Mouse (Mus musculus): ENCODE data around the gene Lrrc51. TPM values are rescaled to one million over a fixed set of nuclear protein-coding genes. Genes with fewer than 3 reads are reported as not detected.

Gene Lrrc51
- total and polyA plus RNA-seq, 3 experiments, result 0.65 to 17.7 (median 4.1) TPM

GRCm38 (mm10) chr7:101886274-101886673, 47.4 kb downstream of the Lrrc51 start:
- ATAC-seq (ENCODE audit: extremely low read depth, insufficient number of reproducible peaks, low FRiP score, poor library complexity, severe bottlenecking) (no peak), DNase-seq (ENCODE audit: low spot score) (no peak)
- Histone ChIP-seq H3K4me1 (ENCODE audit: insufficient read depth, low read depth, low read length) (peaks cover under 1% of the 10 kb centered on the region; the same call in 1 of the 2 replicates), H3K27me3 (ENCODE audit: insufficient read depth, low read length) (peaks cover 21% of the 10 kb centered on the region), H3K36me3 (replicated peaks) (no peaks in the 10 kb centered on the region), H3K4me3 (ENCODE audit: low read depth, low read length) (no peak overlapping the region), H3K9me3 (replicated peaks) (no peaks in the 10 kb centered on the region)
- TF ChIP-seq POLR2AphosphoS5 (IDR thresholded peaks at IDR 0.05; ENCODE audit: insufficient replicate concordance, low read depth, low read length), result no peak
- no peak for TF ChIP-seq TAL1 (conservative IDR thresholded peaks at IDR 0.05; ENCODE audit: low read depth, low read length)
- no peak for TF ChIP-seq CTCF (IDR thresholded peaks at IDR 0.05; ENCODE audit: low read depth, low read length)
- TF ChIP-seq GATA1 (IDR thresholded peaks at IDR 0.05; ENCODE audit: borderline replicate concordance, low read length), result no peak
- TF ChIP-seq GATA2 (IDR thresholded peaks at IDR 0.05; ENCODE audit: borderline replicate concordance, low read depth, low read length), result no peak

GRCm38 (mm10) chr7:101884160-101884559, 49.5 kb downstream of the Lrrc51 start:
- ATAC-seq (ENCODE audit: extremely low read depth, insufficient number of reproducible peaks, low FRiP score, poor library complexity, severe bottlenecking), result no peak

GRCm38 (mm10) chr7:101882413-101883154, 51.1 kb downstream of the Lrrc51 start:
- TF ChIP-seq GATA1 (IDR thresholded peaks at IDR 0.05; ENCODE audit: borderline replicate concordance, low read length), result no peak
- no peak for TF ChIP-seq CTCF (IDR thresholded peaks at IDR 0.05; ENCODE audit: low read depth, low read length)
- TF ChIP-seq POLR2AphosphoS5 (IDR thresholded peaks at IDR 0.05; ENCODE audit: insufficient replicate concordance, low read depth, low read length), result no peak
- no peak for TF ChIP-seq GATA2 (IDR thresholded peaks at IDR 0.05; ENCODE audit: borderline replicate concordance, low read depth, low read length)
- no peak for TF ChIP-seq TAL1 (conservative IDR thresholded peaks at IDR 0.05; ENCODE audit: low read depth, low read length)
- H3K9me3 ChIP-seq (replicated peaks), result no peaks in the 10 kb centered on the region
- H3K27me3 ChIP-seq (ENCODE audit: insufficient read depth, low read length), result peaks cover 19% of the 10 kb centered on the region
- DNase-seq (ENCODE audit: low spot score) (no peak), ATAC-seq (ENCODE audit: extremely low read depth, insufficient number of reproducible peaks, low FRiP score, poor library complexity, severe bottlenecking) (no peak)
- H3K4me3 ChIP-seq (ENCODE audit: low read depth, low read length), result no peak overlapping the region
- no peaks in the 10 kb centered on the region for H3K36me3 ChIP-seq (replicated peaks)
- no peaks in the 10 kb centered on the region for H3K4me1 ChIP-seq (ENCODE audit: insufficient read depth, low read depth, low read length)

More at GRCm38 (mm10) chr7:101884160-101884559, 49.5 kb downstream of the Lrrc51 start:
- Histone ChIP-seq H3K9me3 (replicated peaks) (no peaks in the 10 kb centered on the region), H3K36me3 (replicated peaks) (no peaks in the 10 kb centered on the region), H3K4me3 (ENCODE audit: low read depth, low read length) (no peak overlapping the region), H3K4me1 (ENCODE audit: insufficient read depth, low read depth, low read length) (no peaks in the 10 kb centered on the region), H3K27me3 (ENCODE audit: insufficient read depth, low read length) (peaks cover 17% of the 10 kb centered on the region)
- TF ChIP-seq CTCF (IDR thresholded peaks at IDR 0.05; ENCODE audit: low read depth, low read length), result no peak
- no peak for TF ChIP-seq GATA1 (IDR thresholded peaks at IDR 0.05; ENCODE audit: borderline replicate concordance, low read length)
- no peak for TF ChIP-seq POLR2AphosphoS5 (IDR thresholded peaks at IDR 0.05; ENCODE audit: insufficient replicate concordance, low read depth, low read length)
- TF ChIP-seq GATA2 (IDR thresholded peaks at IDR 0.05; ENCODE audit: borderline replicate concordance, low read depth, low read length), result no peak
- TF ChIP-seq TAL1 (conservative IDR thresholded peaks at IDR 0.05; ENCODE audit: low read depth, low read length), result no peak
- no peak for DNase-seq (ENCODE audit: low spot score)

- no peak for ATAC-seq (ENCODE audit: extremely low read depth, insufficient number of reproducible peaks, low FRiP score, poor library complexity, severe bottlenecking)
- H3K27me3 ChIP-seq (ENCODE audit: insufficient read depth, low read length), result peaks cover 16% of the 10 kb centered on the region
These were observed 52.8 kb downstream of the Lrrc51 start for GRCm38 (mm10) chr7:101880855-101881254.

GRCm38 (mm10) chr7:101875978-101876377, 57.7 kb downstream of the Lrrc51 start:
- Histone ChIP-seq H3K4me1 (ENCODE audit: insufficient read depth, low read depth, low read length) (no peaks in the 10 kb centered on the region; the same call in 1 of the 2 replicates), H3K9me3 (replicated peaks) (no peaks in the 10 kb centered on the region), H3K4me3 (ENCODE audit: low read depth, low read length) (no peak overlapping the region), H3K27me3 (ENCODE audit: insufficient read depth, low read length) (peaks cover 15% of the 10 kb centered on the region), H3K36me3 (replicated peaks) (no peaks in the 10 kb centered on the region)
- DNase-seq (ENCODE audit: low spot score) (no peak), ATAC-seq (ENCODE audit: extremely low read depth, insufficient number of reproducible peaks, low FRiP score, poor library complexity, severe bottlenecking) (no peak)
- TF ChIP-seq TAL1 (conservative IDR thresholded peaks at IDR 0.05; ENCODE audit: low read depth, low read length), result no peak
- no peak for TF ChIP-seq GATA1 (IDR thresholded peaks at IDR 0.05; ENCODE audit: borderline replicate concordance, low read length)
- TF ChIP-seq CTCF (IDR thresholded peaks at IDR 0.05; ENCODE audit: low read depth, low read length), result no peak
- no peak for TF ChIP-seq POLR2AphosphoS5 (IDR thresholded peaks at IDR 0.05; ENCODE audit: insufficient replicate concordance, low read depth, low read length)
- no peak for TF ChIP-seq GATA2 (IDR thresholded peaks at IDR 0.05; ENCODE audit: borderline replicate concordance, low read depth, low read length)

More at GRCm38 (mm10) chr7:101880855-101881254, 52.8 kb downstream of the Lrrc51 start:
- DNase-seq (ENCODE audit: low spot score), result no peak
- no peaks in the 10 kb centered on the region for H3K36me3 ChIP-seq (replicated peaks)
- H3K4me1 ChIP-seq (ENCODE audit: insufficient read depth, low read depth, low read length), result no peaks in the 10 kb centered on the region
- H3K9me3 ChIP-seq (replicated peaks), result no peaks in the 10 kb centered on the region
- no peak for TF ChIP-seq TAL1 (conservative IDR thresholded peaks at IDR 0.05; ENCODE audit: low read depth, low read length)
- H3K4me3 ChIP-seq (ENCODE audit: low read depth, low read length), result no peak overlapping the region

- H3K4me3 ChIP-seq (ENCODE audit: low read depth, low read length), result no peak overlapping the region
- 0 out of 2 replicates have a peak, but pooled peaks have one; percentile 22 for ATAC-seq (ENCODE audit: extremely low read depth, insufficient number of reproducible peaks, low FRiP score, poor library complexity, severe bottlenecking)
- H3K36me3 ChIP-seq (replicated peaks), result no peaks in the 10 kb centered on the region
- no peaks in the 10 kb centered on the region; the same call in none of the 2 replicates for H3K4me1 ChIP-seq (ENCODE audit: insufficient read depth, low read depth, low read length)
- H3K27me3 ChIP-seq (ENCODE audit: insufficient read depth, low read length), result peaks cover 25% of the 10 kb centered on the region
- DNase-seq (ENCODE audit: low spot score), result peak; percentile 13
- no peaks in the 10 kb centered on the region for H3K9me3 ChIP-seq (replicated peaks)
- TF ChIP-seq TAL1 (conservative IDR thresholded peaks at IDR 0.05; ENCODE audit: low read depth, low read length), result no peak
- TF ChIP-seq POLR2AphosphoS5 (IDR thresholded peaks at IDR 0.05; ENCODE audit: insufficient replicate concordance, low read depth, low read length), result no peak
- TF ChIP-seq CTCF (IDR thresholded peaks at IDR 0.05; ENCODE audit: low read depth, low read length), result no peak
- no peak for TF ChIP-seq GATA2 (IDR thresholded peaks at IDR 0.05; ENCODE audit: borderline replicate concordance, low read depth, low read length)
- TF ChIP-seq GATA1 (IDR thresholded peaks at IDR 0.05; ENCODE audit: borderline replicate concordance, low read length), result no peak
These were observed 62.4 kb downstream of the Lrrc51 start for GRCm38 (mm10) chr7:101871296-101871695.
